Mouse (Mus musculus) layer of hippocampus, adult 11-12 months (tissue): ENCODE data around the gene Glis2.

ENCODE experiments used
- DNase-seq: peaks from one replicate; pipeline ENCODE4 v3.0.0; 2022; ENCODE audit warnings: low spot score

The Glis2 gene

GRCm38 (mm10) chr16:4659326-4659725 is 64.8 kb downstream of the Glis2 start:
- DNase-seq, result no peak

- DNase-seq, result no peak
Observed at GRCm38 (mm10) chr16:4661605-4662004, 67.1 kb downstream of the Glis2 start.

DNA sequence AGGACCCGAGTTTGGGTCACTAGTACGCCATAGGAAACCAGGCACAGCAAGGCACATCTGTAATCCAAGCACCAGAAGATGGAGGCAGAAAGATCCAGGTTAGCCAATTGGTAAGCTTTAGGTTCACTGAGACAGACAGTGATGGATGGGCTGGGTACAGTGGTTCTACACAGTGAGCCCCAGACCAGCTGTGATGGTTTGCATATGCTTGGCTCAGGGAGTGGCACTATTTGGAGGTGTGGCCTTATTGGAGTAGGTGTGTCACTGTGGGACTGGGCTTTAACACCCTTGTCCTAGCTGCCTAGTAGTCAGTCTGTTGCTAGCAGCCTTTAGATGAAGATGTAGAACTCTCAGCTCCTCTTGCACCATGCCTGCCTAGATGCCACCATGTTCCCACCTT is 69.3 kb downstream of the Glis2 start:
- no peak for DNase-seq

DNA sequence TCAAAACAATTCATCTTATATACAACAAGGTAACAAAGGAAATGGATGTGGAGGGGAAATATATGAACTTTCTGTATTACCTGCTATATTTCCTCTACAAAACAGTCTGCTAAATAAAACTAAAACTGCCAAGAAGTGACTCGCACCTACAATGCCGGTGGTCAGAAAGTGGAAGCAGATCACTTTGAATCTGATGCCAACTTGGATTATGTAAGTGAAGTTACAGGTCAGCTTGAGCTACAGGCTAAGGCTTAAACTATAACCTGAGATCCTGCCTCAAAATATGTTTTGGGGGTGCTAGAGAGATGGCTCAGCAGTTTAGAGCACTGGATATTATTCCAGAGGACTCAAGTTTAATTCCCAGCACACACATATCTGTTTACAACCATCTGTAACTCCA is 71.2 kb downstream of the Glis2 start:
- DNase-seq, result no peak

GRCm38 (mm10) chr16:4667190-4667808 is 72.8 kb downstream of the Glis2 start:
- DNase-seq, result peak; percentile 90

GRCm38 (mm10) chr16:4670317-4670716 is 75.8 kb downstream of the Glis2 start:
- no peak for DNase-seq

GRCm38 (mm10) chr16:4674091-4674490 is 79.6 kb downstream of the Glis2 start:
- no peak for DNase-seq
